Mouse (Mus musculus): ENCODE results near the gene Pnrc1. TPM values are rescaled to one million over a fixed set of nuclear protein-coding genes. Genes with fewer than 3 reads are reported as not detected.

The Pnrc1 gene
- polyA plus RNA-seq, 1 experiment: 37.1 TPM

GRCm38 (mm10) chr4:33257263-33257964, 32.5 kb downstream of the Pnrc1 start:
- Histone ChIP-seq H3K27me3 (ENCODE audit: control insufficient read depth, insufficient read depth, insufficient read length) (no peaks in the 10 kb centered on the region), H3K79me2 (ENCODE audit: control insufficient read depth, insufficient read depth) (no peaks in the 10 kb centered on the region), H3K4me2 (ENCODE audit: low read depth) (no peak overlapping the region), H3K4me3 (no peak overlapping the region), H3ac (ENCODE audit: control insufficient read depth, insufficient read length) (no peak overlapping the region), H3K36me3 (ENCODE audit: control insufficient read depth, insufficient read depth) (no peaks in the 10 kb centered on the region)
- TF ChIP-seq TCF3 (IDR thresholded peaks at IDR 0.05; ENCODE audit: insufficient read length, low read depth) (no peak), E2F4 (IDR thresholded peaks at IDR 0.05; ENCODE audit: insufficient read depth) (no peak), MYOD1 (IDR thresholded peaks at IDR 0.05; ENCODE audit: control insufficient read depth in 1 of 3, insufficient read length in 2 of 3, low read depth in 2 of 3) (no peak), MYOG (IDR thresholded peaks at IDR 0.05; ENCODE audit: control insufficient read depth in 1 of 3, insufficient read depth in 1 of 3, insufficient read length in 2 of 3, low read depth in 2 of 3) (no peak), USF1 (IDR thresholded peaks at IDR 0.05; ENCODE audit: low read depth) (no peak), MAX (IDR thresholded peaks at IDR 0.05; ENCODE audit: low read depth) (no peak), TCF12 (IDR thresholded peaks at IDR 0.05; ENCODE audit: insufficient read depth, poor library complexity, severe bottlenecking) (no peak), SRF (IDR thresholded peaks at IDR 0.05; ENCODE audit: control insufficient read depth, insufficient read length, low read depth) (no peak), POLR2AphosphoS2 (IDR thresholded peaks at IDR 0.05; ENCODE audit: insufficient read length, low read depth) (no peak), REST (IDR thresholded peaks at IDR 0.05; ENCODE audit: insufficient read depth, insufficient read length) (no peak), CEBPB (IDR thresholded peaks at IDR 0.05; ENCODE audit: insufficient read depth, poor library complexity, severe bottlenecking) (no peak), POLR2A (IDR thresholded peaks at IDR 0.05; ENCODE audit: insufficient read length, low read depth) (no peak)

DNA sequence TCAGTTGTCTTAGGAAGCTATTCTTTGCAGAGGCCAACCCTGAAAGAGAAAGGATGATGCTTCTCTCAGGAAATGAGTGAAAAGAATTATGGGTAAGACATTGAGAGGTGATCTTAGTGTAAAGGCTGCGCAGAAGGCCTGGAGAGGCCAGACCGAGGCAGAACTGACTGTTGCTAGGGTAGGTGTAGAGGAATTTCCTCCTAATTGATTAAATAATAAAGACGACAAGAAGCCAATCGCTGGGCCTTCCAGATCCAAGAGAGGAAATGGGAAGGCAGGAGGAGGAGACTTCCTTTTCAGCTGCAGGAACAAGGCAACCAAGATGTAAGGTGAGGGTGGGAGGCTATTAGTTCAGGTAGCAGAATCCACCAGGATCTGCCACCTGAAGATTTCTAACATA, 35.3 kb downstream of the Pnrc1 start:
- no peaks in the 10 kb centered on the region for H3K27me3 ChIP-seq (ENCODE audit: control insufficient read depth, insufficient read depth, insufficient read length)
- TF ChIP-seq CEBPB (IDR thresholded peaks at IDR 0.05; ENCODE audit: insufficient read depth, poor library complexity, severe bottlenecking) (no peak), USF1 (IDR thresholded peaks at IDR 0.05; ENCODE audit: low read depth) (no peak), POLR2AphosphoS2 (IDR thresholded peaks at IDR 0.05; ENCODE audit: insufficient read length, low read depth) (no peak), REST (IDR thresholded peaks at IDR 0.05; ENCODE audit: insufficient read depth, insufficient read length) (no peak), E2F4 (IDR thresholded peaks at IDR 0.05; ENCODE audit: insufficient read depth) (no peak)

DNA sequence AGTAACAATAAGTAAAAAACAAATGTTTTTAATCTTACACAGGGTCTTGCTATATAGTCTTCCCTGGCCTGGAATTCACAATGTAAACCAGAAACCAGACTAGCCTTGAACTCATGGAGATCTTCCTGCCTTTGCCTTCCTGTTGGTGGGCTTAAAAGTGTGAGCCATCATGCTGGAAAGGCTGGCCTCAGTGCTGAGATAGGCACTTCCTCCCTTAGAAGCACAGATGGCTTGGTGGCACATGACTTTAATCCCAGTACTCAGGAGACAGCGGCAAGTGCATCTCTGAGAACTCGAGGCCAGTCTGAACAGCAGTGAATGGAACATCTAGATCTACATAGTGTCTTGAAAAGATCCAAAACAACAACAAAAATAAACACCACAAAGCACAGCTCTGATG, 39.1 kb downstream of the Pnrc1 start:
- Histone ChIP-seq H3K79me2 (ENCODE audit: control insufficient read depth, insufficient read depth) (peaks cover 15% of the 10 kb centered on the region), H3K36me3 (ENCODE audit: control insufficient read depth, insufficient read depth) (peaks cover 7% of the 10 kb centered on the region), H3K4me2 (ENCODE audit: low read depth) (no peak overlapping the region), H3K27me3 (ENCODE audit: control insufficient read depth, insufficient read depth, insufficient read length) (no peaks in the 10 kb centered on the region), H3K4me3 (no peak overlapping the region), H3ac (ENCODE audit: control insufficient read depth, insufficient read length) (no peak overlapping the region)
- TF ChIP-seq MYOG (IDR thresholded peaks at IDR 0.05; ENCODE audit: control insufficient read depth in 1 of 3, insufficient read depth in 1 of 3, insufficient read length in 2 of 3, low read depth in 2 of 3) (no peak), CEBPB (IDR thresholded peaks at IDR 0.05; ENCODE audit: insufficient read depth, poor library complexity, severe bottlenecking) (no peak), REST (IDR thresholded peaks at IDR 0.05; ENCODE audit: insufficient read depth, insufficient read length) (no peak), USF1 (IDR thresholded peaks at IDR 0.05; ENCODE audit: low read depth) (no peak), TCF12 (IDR thresholded peaks at IDR 0.05; ENCODE audit: insufficient read depth, poor library complexity, severe bottlenecking) (no peak), POLR2AphosphoS2 (IDR thresholded peaks at IDR 0.05; ENCODE audit: insufficient read length, low read depth) (no peak), POLR2A (IDR thresholded peaks at IDR 0.05; ENCODE audit: insufficient read length, low read depth) (no peak), TCF3 (IDR thresholded peaks at IDR 0.05; ENCODE audit: insufficient read length, low read depth) (no peak), SRF (IDR thresholded peaks at IDR 0.05; ENCODE audit: control insufficient read depth, insufficient read length, low read depth) (no peak), E2F4 (IDR thresholded peaks at IDR 0.05; ENCODE audit: insufficient read depth) (no peak), MAX (IDR thresholded peaks at IDR 0.05; ENCODE audit: low read depth) (no peak), MYOD1 (IDR thresholded peaks at IDR 0.05; ENCODE audit: control insufficient read depth in 1 of 3, insufficient read length in 2 of 3, low read depth in 2 of 3) (no peak)

More for the DNA sequence above, 35.3 kb downstream of the Pnrc1 start:
- Histone ChIP-seq H3K4me2 (ENCODE audit: low read depth) (no peak overlapping the region), H3K79me2 (ENCODE audit: control insufficient read depth, insufficient read depth) (no peaks in the 10 kb centered on the region), H3ac (ENCODE audit: control insufficient read depth, insufficient read length) (no peak overlapping the region), H3K4me3 (no peak overlapping the region), H3K36me3 (ENCODE audit: control insufficient read depth, insufficient read depth) (no peaks in the 10 kb centered on the region)

- H3K79me2 ChIP-seq (ENCODE audit: control insufficient read depth, insufficient read depth): peaks cover 25% of the 10 kb centered on the region
- no peaks in the 10 kb centered on the region for H3K27me3 ChIP-seq (ENCODE audit: control insufficient read depth, insufficient read depth, insufficient read length)
- TF ChIP-seq SRF (IDR thresholded peaks at IDR 0.05; ENCODE audit: control insufficient read depth, insufficient read length, low read depth) (no peak), POLR2AphosphoS2 (IDR thresholded peaks at IDR 0.05; ENCODE audit: insufficient read length, low read depth) (no peak), TCF12 (IDR thresholded peaks at IDR 0.05; ENCODE audit: insufficient read depth, poor library complexity, severe bottlenecking) (no peak), POLR2A (IDR thresholded peaks at IDR 0.05; ENCODE audit: insufficient read length, low read depth) (no peak), MYOG (IDR thresholded peaks at IDR 0.05; ENCODE audit: control insufficient read depth in 1 of 3, insufficient read depth in 1 of 3, insufficient read length in 2 of 3, low read depth in 2 of 3) (no peak), E2F4 (IDR thresholded peaks at IDR 0.05; ENCODE audit: insufficient read depth) (no peak), MAX (IDR thresholded peaks at IDR 0.05; ENCODE audit: low read depth) (no peak), USF1 (IDR thresholded peaks at IDR 0.05; ENCODE audit: low read depth) (no peak), REST (IDR thresholded peaks at IDR 0.05; ENCODE audit: insufficient read depth, insufficient read length) (no peak)
- H3K36me3 ChIP-seq (ENCODE audit: control insufficient read depth, insufficient read depth): peaks cover 18% of the 10 kb centered on the region
- peak overlapping the region; percentile 98 for H3K4me2 ChIP-seq (ENCODE audit: low read depth)
- no peak overlapping the region for H3K4me3 ChIP-seq
- H3ac ChIP-seq (ENCODE audit: control insufficient read depth, insufficient read length): no peak overlapping the region
Measured at GRCm38 (mm10) chr4:33249716-33250230, 40.2 kb downstream of the Pnrc1 start.
